ENCODE assay signal across 8 mouse cellular contexts in genomic region chr12:55447396-55447760, GRCm38 (mm10). TPM values are rescaled to one million over a fixed set of nuclear protein-coding genes. Genes with fewer than 3 reads are reported as not detected.
DNase-seq lines count a peak whose midpoint lies in the region; ATAC-seq and TF ChIP-seq lines count a peak whose summit lies in the region.

No protein-coding gene starts in this region.

- no peak overlapping the region for H3K4me3 ChIP-seq in heart, embryonic 11.5 days (ENCODE audit: low read depth, low read length)
- no peak overlapping the region for H3K4me3 ChIP-seq in spleen, adult 2 months (ENCODE audit: extremely low read depth, insufficient read depth, insufficient read length)
- no peak overlapping the region for H3K4me3 ChIP-seq in limb, embryonic 13.5 days
- no peak overlapping the region for H3K4me3 ChIP-seq in stomach, embryonic 15.5 days (replicated peaks)

- no peak for ATAC-seq in heart, embryonic 11.5 days (replicated peaks; ENCODE audit: insufficient number of reproducible peaks, low FRiP score, low TSS enrichment)
- no peak for ATAC-seq in limb, embryonic 13.5 days (ENCODE audit: low FRiP score, low read depth)
- ATAC-seq in stomach, embryonic 15.5 days (ENCODE audit: insufficient read depth, low FRiP score, low read depth): no peak
- no peak for ATAC-seq in monocyte, adult 5-6 weeks (replicated peaks; ENCODE audit: insufficient number of reproducible peaks, low FRiP score, low TSS enrichment, poor library complexity, severe bottlenecking)

- peaks cover 35% of the 10 kb centered on the region for H3K4me1 ChIP-seq in heart, embryonic 11.5 days (ENCODE audit: control insufficient read depth, insufficient read depth, low read length)
- H3K4me1 ChIP-seq in spleen, adult 2 months (ENCODE audit: control insufficient read depth, insufficient read depth, insufficient read length): peaks cover 40% of the 10 kb centered on the region; the same call in 1 of the 2 replicates
- H3K4me1 ChIP-seq in limb, embryonic 13.5 days: peaks cover 41% of the 10 kb centered on the region
- peaks cover 32% of the 10 kb centered on the region for H3K4me1 ChIP-seq in stomach, embryonic 15.5 days

- H3K9me3 ChIP-seq in heart, embryonic 11.5 days (replicated peaks; ENCODE audit: control insufficient read depth, low read length): no peaks in the 10 kb centered on the region
- no peaks in the 10 kb centered on the region for H3K9me3 ChIP-seq in limb, embryonic 13.5 days
- no peaks in the 10 kb centered on the region for H3K9me3 ChIP-seq in stomach, embryonic 15.5 days

- no peaks in the 10 kb centered on the region for H3K27me3 ChIP-seq in heart, embryonic 11.5 days (ENCODE audit: control insufficient read depth, insufficient read depth, low read length)
- H3K27me3 ChIP-seq in spleen, adult 2 months (ENCODE audit: control insufficient read depth, insufficient read depth, low read length): no peaks in the 10 kb centered on the region
- H3K27me3 ChIP-seq in limb, embryonic 13.5 days: no peaks in the 10 kb centered on the region
- H3K27me3 ChIP-seq in stomach, embryonic 15.5 days (replicated peaks): no peaks in the 10 kb centered on the region

- no peak for DNase-seq in heart, adult 8-10 months (ENCODE audit: low spot score)
- DNase-seq in spleen, adult 2 months (ENCODE audit: low read depth in 1 of 2, low spot score in 2 of 2): no peak
- no peak for DNase-seq in spleen, postnatal 10 days (ENCODE audit: low spot score in 2 of 2)
- no peak for DNase-seq in thymus, postnatal 10 days (ENCODE audit: low spot score in 2 of 2)

- peak overlapping the region; percentile 92 for H3K27ac ChIP-seq in heart, embryonic 11.5 days (ENCODE audit: low read depth, low read length)
- H3K27ac ChIP-seq in spleen, adult 2 months (ENCODE audit: insufficient read depth, low read length): peak overlapping the region; percentile 89
- H3K27ac ChIP-seq in limb, embryonic 13.5 days: peak overlapping the region; percentile 92
- peak overlapping the region; percentile 89 for H3K27ac ChIP-seq in stomach, embryonic 15.5 days

- 77% methylated on average over 11 of the region's 11 CpGs for WGBS in heart, embryonic 11.5 days (ENCODE audit: insufficient replicate concordance)
- WGBS in spleen, adult 2 months: 53% methylated on average over 11 of the region's 11 CpGs
- WGBS in limb, embryonic 13.5 days: 81% methylated on average over 11 of the region's 11 CpGs
- 67% methylated on average over 11 of the region's 11 CpGs for WGBS in stomach, embryonic 15.5 days

- TF ChIP-seq CTCF in spleen, adult 2 months (IDR thresholded peaks at IDR 0.05; ENCODE audit: extremely low read depth, insufficient read depth, insufficient read length, insufficient replicate concordance): no peak

- H3K36me3 ChIP-seq in heart, embryonic 11.5 days (ENCODE audit: control insufficient read depth, insufficient read depth, low read length): no peaks in the 10 kb centered on the region
- no peaks in the 10 kb centered on the region for H3K36me3 ChIP-seq in spleen, adult 2 months (ENCODE audit: control insufficient read depth, insufficient read depth, low read length)
- H3K36me3 ChIP-seq in limb, embryonic 13.5 days: no peaks in the 10 kb centered on the region
- no peaks in the 10 kb centered on the region for H3K36me3 ChIP-seq in stomach, embryonic 15.5 days

- no peak overlapping the region; the same call in 1 of the 2 replicates for H3K4me2 ChIP-seq in heart, embryonic 11.5 days
- H3K4me2 ChIP-seq in limb, embryonic 13.5 days (replicated peaks): no peak overlapping the region
- H3K4me2 ChIP-seq in stomach, embryonic 15.5 days: no peak overlapping the region

- peak overlapping the region; percentile 62 for H3K9ac ChIP-seq in heart, embryonic 11.5 days (ENCODE audit: low read depth, low read length)
- 0 out of 2 replicates have a peak overlapping the region, but pooled peaks have one; percentile 25 for H3K9ac ChIP-seq in limb, embryonic 13.5 days
- no peak overlapping the region for H3K9ac ChIP-seq in stomach, embryonic 15.5 days

- TF ChIP-seq POLR2A in spleen, adult 2 months (IDR thresholded peaks at IDR 0.05; ENCODE audit: low read depth, low read length): no peak

RNA-seq across cellular contexts. Expression of gene Nfkbia, which starts 45.1 kb away (rescaled TPM):
- polyA plus RNA-seq in heart, embryonic 11.5 days (2014; fragmentation: Nextera tagmentation; extraction: Ambion mirVana): 42.6 and 52.2 TPM in 2 replicates
- 10 to 100 TPM; 27.4 to 65.8 (median 39.3) TPM for total RNA-seq in heart, adult 8-10 months (2022)
- polyA plus RNA-seq in spleen, adult 2 months (2012; rRNA removed): 287 and 388 TPM in 2 replicates
- 131 and 136 TPM in 2 replicates for polyA plus RNA-seq in limb, embryonic 13.5 days (2015; fragmentation: Nextera tagmentation; extraction: Ambion mirVana)
- 78.4 and 81.8 TPM in 2 replicates for polyA plus RNA-seq in stomach, embryonic 15.5 days (2015; fragmentation: Nextera tagmentation; extraction: Ambion mirVana)
- total RNA-seq in monocyte, adult 5-6 weeks (2017): 223 to 481 TPM (median 360 TPM) in 3 replicates
